Mouse (Mus musculus) MEL (cell line): ENCODE measurements at regions not wholly inside any gene's neighbourhood (a gene's known extent, or its start where the extent isn't known, plus 50 kb on each side); places are given as distances from the start of the nearest gene placed in this dataset.

Experiments
- CHD2 ChIP-seq: IDR thresholded peaks from 2 replicates; pipeline ENCODE4 v1.6.1; 2011; ENCODE audit warnings: low read length, improper control_type of control experiment
- CTCF ChIP-seq, 3 experiments: IDR thresholded peaks in 2 of 3; conservative IDR thresholded peaks in 1 of 3; 2 replicates each; pipeline ENCODE4 v1.5.1; 2011 to 2012; ENCODE audit warnings: low read length in 3 of 3, low read depth in 2 of 3, mild to moderate bottlenecking in 2 of 3, improper control_type of control experiment in 1 of 3, inconsistent platforms in 1 of 3, mixed read lengths in 1 of 3, moderate library complexity in 1 of 3; ENCODE audit not compliant: control insufficient read depth in 1 of 3, insufficient read depth in 1 of 3, poor library complexity in 1 of 3, severe bottlenecking in 1 of 3
- E2F4 ChIP-seq: IDR thresholded peaks from 2 replicates; pipeline ENCODE4 v1.6.1; 2011; ENCODE audit warnings: low read depth, low read length, improper control_type of control experiment, borderline replicate concordance
- POLR2A ChIP-seq, 2 experiments: IDR thresholded peaks; 2 replicates each; pipeline ENCODE4 v1.6.1; 2011 to 2012; ENCODE audit warnings: low read length in 2 of 2, mild to moderate bottlenecking in 2 of 2, control low read depth in 1 of 2, improper control_type of control experiment in 1 of 2, low read depth in 1 of 2, moderate library complexity in 1 of 2; ENCODE audit not compliant: control insufficient read depth in 1 of 2, insufficient read depth in 1 of 2, poor library complexity in 1 of 2
- USF2 ChIP-seq, 2 experiments: IDR thresholded peaks; 2 replicates each; pipeline ENCODE4 v1.6.1; 2011 to 2012; ENCODE audit warnings: improper control_type of control experiment in 2 of 2, low read length in 2 of 2, borderline replicate concordance in 1 of 2, inconsistent platforms in 1 of 2, low read depth in 1 of 2, mild to moderate bottlenecking in 1 of 2; ENCODE audit not compliant: insufficient read depth in 1 of 2
- ZNF384 ChIP-seq: IDR thresholded peaks from 2 replicates; pipeline ENCODE4 v1.6.1; 2012; ENCODE audit warnings: low read depth, mild to moderate bottlenecking, inconsistent platforms, low read length, improper control_type of control experiment

DNA sequence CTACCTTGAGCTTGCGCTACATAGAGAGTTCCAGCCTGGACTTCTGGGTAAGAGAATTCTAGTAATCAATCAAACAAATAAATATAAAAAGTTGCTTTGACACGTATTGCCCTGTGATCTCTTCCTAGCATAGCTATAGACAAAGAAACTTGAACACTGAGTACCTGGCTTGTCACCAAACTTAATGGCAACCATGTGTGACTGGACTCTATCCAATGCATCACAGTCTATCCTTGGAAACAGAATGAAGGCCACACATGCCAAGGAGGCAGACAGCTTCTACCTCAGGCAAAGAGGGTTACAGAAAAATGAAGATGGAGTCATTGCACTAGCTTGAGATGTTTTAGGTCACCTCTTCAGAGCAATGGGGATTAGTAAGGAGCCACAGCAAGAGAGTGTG, 194.5 kb upstream of the Gas1 start:
- TF ChIP-seq ZNF384 (no peak), CTCF (IDR thresholded peaks at IDR 0.05 in 2 of 3, conservative IDR thresholded peaks at IDR 0.05 in 1 of 3; ENCODE audit: control insufficient read depth in 1 of 3, insufficient read depth in 1 of 3, low read depth in 2 of 3, low read length in 3 of 3, poor library complexity in 1 of 3, severe bottlenecking in 1 of 3) (no peak), E2F4 (no peak), CHD2 (no peak), POLR2A (IDR thresholded peaks at IDR 0.05; ENCODE audit: control insufficient read depth in 1 of 2, insufficient read depth in 1 of 2, low read depth in 1 of 2, low read length in 2 of 2, poor library complexity in 1 of 2) (no peak), USF2 (IDR thresholded peaks at IDR 0.05; ENCODE audit: borderline replicate concordance in 1 of 2, insufficient read depth in 1 of 2, low read depth in 1 of 2, low read length in 2 of 2) (no peak)
